Mouse (Mus musculus) neural tube, embryonic 11.5 days (tissue): ENCODE measurements at regions not wholly inside any gene's neighbourhood (a gene's known extent, or its start where the extent isn't known, plus 50 kb on each side); places are given as distances from the start of the nearest gene placed in this dataset.

ENCODE experiments used
- ATAC-seq: fragments of 200-750 bp; cut with Nextera tagmentation; 2 replicates; pipeline ENCODE4 v1.8.0; 2017; ENCODE audit warnings: moderate number of reproducible peaks, mild to moderate bottlenecking, moderate TSS enrichment, moderate library complexity; ENCODE audit not compliant: insufficient read depth, low FRiP score, low TSS enrichment
- DNase-seq: peaks from one replicate; pipeline ENCODE4 v3.0.0-alpha.2; 2015; ENCODE audit warnings: low spot score
- H3K27ac ChIP-seq: fragments of 300-500 bp; sonication (generic); 2 replicates; pipeline ENCODE4 v1.5.1; 2014; ENCODE audit warnings: low read depth, mild to moderate bottlenecking, low read length
- H3K27me3 ChIP-seq: fragments of 300-500 bp; sonication (generic); 2 replicates; pipeline ENCODE4 v1.6.1; 2014; ENCODE audit warnings: mild to moderate bottlenecking, low read length, mixed read lengths; ENCODE audit not compliant: control insufficient read depth, insufficient read depth
- H3K36me3 ChIP-seq: fragments of 300-500 bp; sonication (generic); 2 replicates; pipeline ENCODE4 v1.6.1; 2014; ENCODE audit warnings: mild to moderate bottlenecking, low read length, moderate library complexity, mixed read lengths; ENCODE audit not compliant: control insufficient read depth, insufficient read depth
- H3K4me1 ChIP-seq: fragments of 300-500 bp; sonication (generic); 2 replicates; pipeline ENCODE4 v1.6.1; 2014; ENCODE audit warnings: low read length, mixed read lengths; ENCODE audit not compliant: control insufficient read depth, insufficient read depth
- H3K4me2 ChIP-seq: fragments of 300-500 bp; sonication (generic); 2 replicates; pipeline ENCODE4 v1.6.1; 2014; ENCODE audit warnings: low read depth, mild to moderate bottlenecking, moderate library complexity
- H3K4me3 ChIP-seq: fragments of 300-500 bp; sonication (generic); 2 replicates; pipeline ENCODE4 v1.5.1; 2014; ENCODE audit warnings: low read depth, low read length
- H3K9ac ChIP-seq: fragments of 300-500 bp; sonication (generic); 2 replicates; pipeline ENCODE4 v1.6.1; 2014; ENCODE audit warnings: mild to moderate bottlenecking, low read length
- H3K9me3 ChIP-seq: fragments of 300-500 bp; sonication (generic); 2 replicates; pipeline ENCODE4 v1.6.1; 2016; ENCODE audit warnings: low read length; ENCODE audit not compliant: control insufficient read depth
- WGBS: fragments of 180-500 bp; shearing (Covaris S2); extraction: QIAGEN DNeasy Blood & Tissue Kit; methylation state at CpG from one replicate; pipeline ENCODE4 v1.1.7; 2014; 5-methylcytosine and 5-hydroxymethylcytosine counted together

DNA sequence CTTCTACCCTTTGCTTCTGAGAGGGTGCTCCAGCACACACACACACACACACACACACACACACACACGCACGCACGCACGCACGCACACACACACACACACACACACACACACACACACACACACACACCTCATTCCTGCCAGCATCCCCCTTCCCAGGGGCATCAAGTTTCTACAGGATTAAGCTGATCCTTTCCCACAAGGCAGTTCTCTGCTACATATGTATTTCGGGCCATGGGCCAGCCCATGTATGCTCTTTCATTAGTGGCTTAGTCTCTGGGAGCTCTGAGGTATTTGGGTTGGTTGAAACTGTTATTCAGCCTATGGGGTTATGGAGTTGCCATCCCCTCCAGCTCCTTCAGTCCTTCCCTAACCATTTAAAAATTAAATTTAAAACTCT, 366.1 kb downstream of the Rergl start:
- H3K27me3 ChIP-seq: no peaks in the 10 kb centered on the region
- H3K4me3 ChIP-seq: no peak overlapping the region
- WGBS: 81% methylated on average over 6 of the region's 6 CpGs
- no peak overlapping the region for H3K9ac ChIP-seq
- DNase-seq (no peak), ATAC-seq (no peak)
- no peaks in the 10 kb centered on the region for H3K9me3 ChIP-seq
- H3K36me3 ChIP-seq: no peaks in the 10 kb centered on the region
- H3K4me2 ChIP-seq: no peak overlapping the region
- no peak overlapping the region for H3K27ac ChIP-seq
- no peaks in the 10 kb centered on the region for H3K4me1 ChIP-seq

- Histone ChIP-seq H3K27me3 (no peaks in the 10 kb centered on the region), H3K4me3 (no peak overlapping the region), H3K27ac (no peak overlapping the region), H3K9me3 (no peaks in the 10 kb centered on the region), H3K4me1 (no peaks in the 10 kb centered on the region), H3K9ac (no peak overlapping the region), H3K4me2 (no peak overlapping the region), H3K36me3 (no peaks in the 10 kb centered on the region)
- 88% methylated on average over 15 of the region's 15 CpGs for WGBS
- DNase-seq (no peak), ATAC-seq (no peak)
Measured at GRCm38 (mm10) chr6:139132083-139132679, 369.6 kb downstream of the Rergl start.

GRCm38 (mm10) chr6:139108263-139108662, 393.5 kb downstream of the Rergl start:
- Histone ChIP-seq H3K4me2 (no peak overlapping the region), H3K9ac (no peak overlapping the region), H3K9me3 (no peaks in the 10 kb centered on the region), H3K4me3 (no peak overlapping the region), H3K27me3 (no peaks in the 10 kb centered on the region), H3K4me1 (no peaks in the 10 kb centered on the region), H3K36me3 (no peaks in the 10 kb centered on the region), H3K27ac (no peak overlapping the region)
- ATAC-seq (no peak), DNase-seq (no peak)
- WGBS: 69% methylated on average over 6 of the region's 6 CpGs

- no peak for DNase-seq
- Histone ChIP-seq H3K4me1 (no peaks in the 10 kb centered on the region), H3K27ac (no peak overlapping the region), H3K4me2 (no peak overlapping the region), H3K9me3 (no peaks in the 10 kb centered on the region), H3K9ac (no peak overlapping the region), H3K4me3 (no peak overlapping the region), H3K27me3 (no peaks in the 10 kb centered on the region), H3K36me3 (no peaks in the 10 kb centered on the region)
- peak; percentile 18; the same call in 1 of the 2 replicates for ATAC-seq
- WGBS: 55% methylated on average over 3 of the region's 3 CpGs
Measured at GRCm38 (mm10) chr6:139103397-139103796, 398.4 kb downstream of the Rergl start.

GRCm38 (mm10) chr6:139099273-139099672, 402.5 kb downstream of the Rergl start:
- no peaks in the 10 kb centered on the region for H3K27me3 ChIP-seq
- no peak for DNase-seq
- H3K4me1 ChIP-seq: no peaks in the 10 kb centered on the region
- no peak overlapping the region for H3K27ac ChIP-seq
- ATAC-seq: no peak
- no peak overlapping the region for H3K9ac ChIP-seq
- H3K4me3 ChIP-seq: no peak overlapping the region
- H3K9me3 ChIP-seq: no peaks in the 10 kb centered on the region
- no peak overlapping the region for H3K4me2 ChIP-seq
- H3K36me3 ChIP-seq: no peaks in the 10 kb centered on the region
- 89% methylated on average over 11 of the region's 11 CpGs for WGBS

DNA sequence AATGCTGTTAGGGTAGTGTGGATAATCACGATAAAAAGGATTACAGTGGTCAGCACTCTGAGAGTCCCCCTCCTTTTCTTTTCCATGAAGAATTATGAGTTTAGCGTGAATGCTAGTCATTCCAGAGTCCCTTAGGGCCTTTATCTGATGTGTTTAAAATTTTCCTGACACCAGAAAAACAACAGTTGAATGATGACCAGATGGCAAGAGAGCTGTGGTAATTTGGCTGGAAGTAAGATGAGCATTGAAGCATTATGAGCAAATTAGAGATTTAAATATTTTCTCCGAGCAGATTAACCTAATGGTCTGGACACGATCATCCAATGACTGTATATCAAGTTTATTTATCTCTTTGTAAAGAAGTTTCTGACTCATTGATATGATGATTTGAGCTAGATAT, 417.1 kb upstream of the Igbp1b start:
- DNase-seq (no peak), ATAC-seq (no peak)
- Histone ChIP-seq H3K9me3 (no peaks in the 10 kb centered on the region; the same call in 1 of the 2 replicates), H3K4me2 (no peak overlapping the region), H3K27ac (no peak overlapping the region), H3K9ac (no peak overlapping the region), H3K36me3 (no peaks in the 10 kb centered on the region), H3K27me3 (no peaks in the 10 kb centered on the region), H3K4me1 (no peaks in the 10 kb centered on the region), H3K4me3 (no peak overlapping the region)
- 63% methylated on average over 4 of the region's 4 CpGs for WGBS

GRCm38 (mm10) chr6:139027696-139028095, 369.4 kb upstream of the Igbp1b start:
- 80% methylated on average over 3 of the region's 3 CpGs for WGBS

GRCm38 (mm10) chr6:139014526-139014925, 356.2 kb upstream of the Igbp1b start:
- 85% methylated on average over 4 of the region's 4 CpGs for WGBS
- H3K9ac ChIP-seq: no peak overlapping the region
- no peak overlapping the region for H3K4me2 ChIP-seq
- no peaks in the 10 kb centered on the region for H3K36me3 ChIP-seq
- H3K9me3 ChIP-seq: no peaks in the 10 kb centered on the region
- no peaks in the 10 kb centered on the region for H3K4me1 ChIP-seq
- DNase-seq (no peak), ATAC-seq (no peak)
- no peaks in the 10 kb centered on the region for H3K27me3 ChIP-seq
- no peak overlapping the region for H3K27ac ChIP-seq
- H3K4me3 ChIP-seq: no peak overlapping the region

More at GRCm38 (mm10) chr6:139027696-139028095, 369.4 kb upstream of the Igbp1b start:
- no peak overlapping the region for H3K4me3 ChIP-seq
- H3K36me3 ChIP-seq: no peaks in the 10 kb centered on the region
- no peak overlapping the region for H3K4me2 ChIP-seq
- H3K9ac ChIP-seq: no peak overlapping the region
- H3K9me3 ChIP-seq: no peaks in the 10 kb centered on the region
- DNase-seq: no peak
- no peaks in the 10 kb centered on the region for H3K27me3 ChIP-seq
- H3K4me1 ChIP-seq: no peaks in the 10 kb centered on the region
- no peak for ATAC-seq
- no peak overlapping the region for H3K27ac ChIP-seq

- Histone ChIP-seq H3K4me2 (no peak overlapping the region), H3K27me3 (no peaks in the 10 kb centered on the region), H3K36me3 (no peaks in the 10 kb centered on the region), H3K9ac (no peak overlapping the region), H3K4me1 (no peaks in the 10 kb centered on the region), H3K9me3 (no peaks in the 10 kb centered on the region), H3K27ac (no peak overlapping the region), H3K4me3 (no peak overlapping the region)
- WGBS: 81% methylated on average over 4 of the region's 4 CpGs
- no peak for DNase-seq
- no peak for ATAC-seq
Measured at GRCm38 (mm10) chr6:139010501-139010900, 352.2 kb upstream of the Igbp1b start.
